Mouse (Mus musculus) forebrain, embryonic 14.5 days (tissue): ENCODE results near the gene Gm10642. TPM values are rescaled to one million over a fixed set of nuclear protein-coding genes. Genes with fewer than 3 reads are reported as not detected.

Experiments
- ATAC-seq: fragments of 200-750 bp; cut with Nextera tagmentation; 2 replicates; pipeline ENCODE4 v1.8.0; 2017; ENCODE audit warnings: mild to moderate bottlenecking, moderate library complexity
- DNase-seq: peaks from one replicate; pipeline ENCODE4 v3.0.0-alpha.2; 2015; ENCODE audit warnings: low spot score
- H3K27ac ChIP-seq: fragments of 300-500 bp; sonication (generic); 2 replicates; pipeline ENCODE4 v1.5.1; 2014; ENCODE audit warnings: low read depth, mild to moderate bottlenecking, control low read depth, low read length, moderate library complexity
- H3K27me3 ChIP-seq: fragments of 300-500 bp; sonication (generic); replicated peaks from 2 replicates; pipeline ENCODE4 v1.6.1; 2014; ENCODE audit warnings: low read length, control low read depth, mixed read lengths; ENCODE audit not compliant: control insufficient read depth, insufficient read depth
- H3K36me3 ChIP-seq: fragments of 300-500 bp; sonication (generic); 2 replicates; pipeline ENCODE4 v1.6.1; 2014; ENCODE audit warnings: low read length, control low read depth; ENCODE audit not compliant: control insufficient read depth, insufficient read depth
- H3K4me1 ChIP-seq: fragments of 300-500 bp; sonication (generic); 2 replicates; pipeline ENCODE4 v1.6.1; 2014; ENCODE audit warnings: antibody characterized with exemption, low read length, control low read depth; ENCODE audit not compliant: control insufficient read depth, insufficient read depth
- H3K4me2 ChIP-seq: fragments of 300-500 bp; sonication (generic); 2 replicates; pipeline ENCODE4 v1.6.1; 2014; ENCODE audit warnings: mild to moderate bottlenecking, control low read depth, low read length
- H3K4me3 ChIP-seq: fragments of 300-500 bp; sonication (generic); 2 replicates; pipeline ENCODE4 v1.5.1; 2014; ENCODE audit warnings: low read depth, low read length, control low read depth
- H3K9ac ChIP-seq: fragments of 300-500 bp; sonication (generic); 2 replicates; pipeline ENCODE4 v1.6.1; 2014; ENCODE audit warnings: mild to moderate bottlenecking, low read length, control low read depth, moderate library complexity
- H3K9me3 ChIP-seq: fragments of 300-500 bp; sonication (generic); replicated peaks from 2 replicates; pipeline ENCODE4 v1.6.1; 2016; ENCODE audit warnings: low read length, control low read depth, mixed read lengths; ENCODE audit not compliant: control insufficient read depth
- WGBS: fragments of 180-500 bp; shearing (Covaris S2); extraction: QIAGEN DNeasy Blood & Tissue Kit; methylation state at CpG from one replicate; pipeline ENCODE4 v1.1.7; 2014; 5-methylcytosine and 5-hydroxymethylcytosine counted together
- polyA plus RNA-seq: library from polyadenylated mRNA; unstranded; fragments of >200 nt; fragmentation: Nextera tagmentation; extraction: Ambion mirVana; gene quantifications from 2 replicates; pipeline ENCODE4 v1.2.1, GENCODE M21; 2014

Gene Gm10642
- polyA plus RNA-seq, 1 experiment from 2014 or later = 0.58 TPM

GRCm38 (mm10) chr9:70670381-70670780 is 14.3 kb downstream of the Gm10642 start:
- H3K4me2 ChIP-seq = no peak overlapping the region
- H3K36me3 ChIP-seq = no peaks in the 10 kb centered on the region
- no peak overlapping the region for H3K9ac ChIP-seq
- H3K4me3 ChIP-seq = no peak overlapping the region
- H3K27me3 ChIP-seq = no peaks in the 10 kb centered on the region
- H3K4me1 ChIP-seq = no peaks in the 10 kb centered on the region
- DNase-seq = no peak
- no peak overlapping the region for H3K27ac ChIP-seq
- 88% methylated on average over 6 of the region's 6 CpGs for WGBS
- ATAC-seq = no peak
- no peaks in the 10 kb centered on the region for H3K9me3 ChIP-seq

- H3K4me3 ChIP-seq = no peak overlapping the region
- no peaks in the 10 kb centered on the region for H3K36me3 ChIP-seq
- H3K4me2 ChIP-seq = no peak overlapping the region
- no peaks in the 10 kb centered on the region for H3K9me3 ChIP-seq
- no peak overlapping the region for H3K9ac ChIP-seq
- no peak for DNase-seq
- ATAC-seq = no peak
- no peaks in the 10 kb centered on the region for H3K27me3 ChIP-seq
- H3K4me1 ChIP-seq = no peaks in the 10 kb centered on the region
- 75% methylated on average over 6 of the region's 6 CpGs for WGBS
- H3K27ac ChIP-seq = no peak overlapping the region
Measured at GRCm38 (mm10) chr9:70671278-70671677, 15.2 kb downstream of the Gm10642 start.

GRCm38 (mm10) chr9:70671772-70672579 is 15.9 kb downstream of the Gm10642 start:
- no peak for ATAC-seq
- Histone ChIP-seq H3K4me3 (no peak overlapping the region), H3K27me3 (no peaks in the 10 kb centered on the region), H3K4me1 (no peaks in the 10 kb centered on the region), H3K27ac (no peak overlapping the region), H3K4me2 (no peak overlapping the region), H3K9me3 (no peaks in the 10 kb centered on the region), H3K36me3 (no peaks in the 10 kb centered on the region), H3K9ac (no peak overlapping the region)
- 53% methylated on average over 10 of the region's 10 CpGs for WGBS
- DNase-seq = no peak

GRCm38 (mm10) chr9:70673656-70674055 is 17.6 kb downstream of the Gm10642 start:
- Histone ChIP-seq H3K9ac (no peak overlapping the region), H3K27me3 (no peaks in the 10 kb centered on the region), H3K27ac (no peak overlapping the region), H3K36me3 (no peaks in the 10 kb centered on the region), H3K4me1 (no peaks in the 10 kb centered on the region), H3K9me3 (no peaks in the 10 kb centered on the region), H3K4me3 (no peak overlapping the region), H3K4me2 (no peak overlapping the region)
- ATAC-seq (no peak), DNase-seq (no peak)
- WGBS = 95% methylated on average over 4 of the region's 4 CpGs

- Histone ChIP-seq H3K9ac (no peak overlapping the region), H3K27ac (no peak overlapping the region), H3K9me3 (no peaks in the 10 kb centered on the region), H3K4me2 (no peak overlapping the region), H3K4me1 (no peaks in the 10 kb centered on the region), H3K4me3 (no peak overlapping the region), H3K27me3 (no peaks in the 10 kb centered on the region), H3K36me3 (no peaks in the 10 kb centered on the region)
- DNase-seq (no peak), ATAC-seq (no peak)
- WGBS = 81% methylated on average over 4 of the region's 4 CpGs
Measured at GRCm38 (mm10) chr9:70675117-70675516, 19.1 kb downstream of the Gm10642 start.

GRCm38 (mm10) chr9:70675961-70676360 is 19.9 kb downstream of the Gm10642 start:
- Histone ChIP-seq H3K9ac (no peak overlapping the region), H3K4me2 (no peak overlapping the region), H3K36me3 (no peaks in the 10 kb centered on the region), H3K27me3 (no peaks in the 10 kb centered on the region), H3K27ac (no peak overlapping the region), H3K4me3 (no peak overlapping the region), H3K9me3 (no peaks in the 10 kb centered on the region), H3K4me1 (peaks cover 6% of the 10 kb centered on the region)
- 88% methylated on average over 5 of the region's 5 CpGs for WGBS
- ATAC-seq = no peak
- DNase-seq = no peak

GRCm38 (mm10) chr9:70678682-70679131 is 22.7 kb downstream of the Gm10642 start, which contains the start of gene Adam10:
TSS of gene Adam10 (plus strand) at chr9:70678997.
- no peaks in the 10 kb centered on the region for H3K27me3 ChIP-seq
- ATAC-seq (peak; percentile 99), DNase-seq (peak; percentile 99)
- under 1% methylated on average over 45 of the region's 48 CpGs for WGBS
- H3K27ac ChIP-seq = peak within 1 kb of the TSS; percentile 98
- H3K4me3 ChIP-seq = peak within 1 kb of the TSS; percentile 93
- peaks cover 11% of the 10 kb centered on the region for H3K4me1 ChIP-seq
- peak within 1 kb of the TSS; percentile 88 for H3K4me2 ChIP-seq
- H3K9ac ChIP-seq = peak within 1 kb of the TSS; percentile 96
- H3K36me3 ChIP-seq = no peaks in the 10 kb centered on the region
- no peaks in the 10 kb centered on the region for H3K9me3 ChIP-seq

GRCm38 (mm10) chr9:70679132-70680091 is 23.4 kb downstream of the Gm10642 start:
- Histone ChIP-seq H3K27ac (peak overlapping the region; percentile 98), H3K4me1 (peaks cover 11% of the 10 kb centered on the region), H3K9me3 (no peaks in the 10 kb centered on the region), H3K27me3 (no peaks in the 10 kb centered on the region), H3K4me2 (peak overlapping the region; percentile 88), H3K36me3 (no peaks in the 10 kb centered on the region), H3K4me3 (peak overlapping the region; percentile 93), H3K9ac (peak overlapping the region; percentile 96)
- ATAC-seq (peak; percentile 71; the same call in 1 of the 2 replicates), DNase-seq (peak; percentile 52)
- under 1% methylated on average over 99 of the region's 103 CpGs for WGBS
